Mouse (Mus musculus) lung, adult 2 months (tissue): ENCODE data around the gene Fancg. TPM values are rescaled to one million over a fixed set of nuclear protein-coding genes. Genes with fewer than 3 reads are reported as not detected.
"Not testable (repeated sequence)": the region's sequence is repeated elsewhere in the genome, so short reads cannot be mapped to it uniquely, and the experiment has no call there.

ENCODE experiments used
- DNase-seq: peaks from one replicate; pipeline ENCODE4 v3.0.0; 2022
- H3K4me1 ChIP-seq: fragments of 200-500 bp; 2 replicates; pipeline ENCODE4 v1.6.1; 2011; ENCODE audit warnings: low read length; ENCODE audit not compliant: control insufficient read depth, insufficient read depth
- H3K4me3 ChIP-seq: fragments of 200-500 bp; replicated peaks from 2 replicates; pipeline ENCODE3; 2011; ENCODE audit warnings: low read depth, mild to moderate bottlenecking, control low read depth, low read length; ENCODE audit errors: extremely low read depth
- CTCF ChIP-seq: fragments of 200-500 bp; IDR thresholded peaks from 2 replicates; pipeline ENCODE4 v1.5.1; 2011; ENCODE audit warnings: mild to moderate bottlenecking, low read length, control low read depth; ENCODE audit not compliant: insufficient read depth
- POLR2A ChIP-seq: fragments of 200-500 bp; IDR thresholded peaks from 2 replicates; pipeline ENCODE4 v1.6.1; 2011; ENCODE audit warnings: low read depth, mild to moderate bottlenecking, control low read depth, low read length, borderline replicate concordance; ENCODE audit errors: extremely low read depth
- WGBS: fragments of 180-500 bp; shearing (Covaris S2); methylation state at CpG from one replicate; pipeline ENCODE4 v1.1.7; 2018; 5-methylcytosine and 5-hydroxymethylcytosine counted together
- polyA plus RNA-seq: library from polyadenylated mRNA; depleted of rRNA; stranded (reverse); fragments of >200 nt; gene quantifications from 2 replicates; pipeline ENCODE4 v1.2.3, GENCODE M21; 2012

Fancg gene
- polyA plus RNA-seq, 1 experiment, result 12.8 TPM

DNA sequence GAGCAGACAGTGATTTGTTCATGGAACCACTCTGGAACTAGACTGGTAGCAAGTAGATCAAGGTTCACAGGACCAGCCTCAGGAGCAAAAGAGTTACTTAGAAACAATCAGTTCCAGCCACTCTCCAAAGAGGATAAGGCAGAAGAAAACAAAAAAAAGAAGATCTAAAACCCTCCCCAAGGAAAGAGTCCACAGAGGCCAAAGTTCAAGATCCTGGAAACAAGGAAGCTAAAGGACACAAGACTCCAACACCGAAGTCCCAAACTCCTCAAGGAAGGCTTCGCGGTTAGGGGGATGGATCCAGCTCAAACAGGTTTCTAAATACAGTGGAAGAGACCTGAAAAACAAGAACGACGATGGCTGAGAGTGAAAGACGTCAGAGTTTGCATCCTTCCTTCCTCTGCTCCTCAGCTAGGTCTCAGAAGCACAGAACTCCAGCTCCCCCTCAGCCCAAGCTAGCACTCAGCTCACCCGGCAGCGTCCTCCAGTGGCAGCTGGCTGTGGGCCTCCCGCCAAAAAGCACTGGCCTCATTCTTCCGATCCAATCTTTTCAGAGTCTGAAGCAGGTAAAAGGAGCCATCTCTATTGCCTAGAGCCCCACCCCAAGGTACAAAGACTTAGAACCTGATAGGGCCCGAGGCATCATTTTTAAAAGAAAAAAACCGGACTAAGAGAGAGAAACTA, 7.4 kb downstream of the Fancg start:
- WGBS, result 72% methylated on average over 12 of the region's 12 CpGs
- no peak for DNase-seq
- H3K4me1 ChIP-seq, result peaks cover 10% of the 10 kb centered on the region
- no peak overlapping the region for H3K4me3 ChIP-seq
- no peak for TF ChIP-seq POLR2A
- no peak for TF ChIP-seq CTCF

- H3K4me1 ChIP-seq, result peaks cover 15% of the 10 kb centered on the region
- H3K4me3 ChIP-seq, result no peak overlapping the region
- TF ChIP-seq CTCF (no peak), POLR2A (no peak)
- 88% methylated on average over 2 of the region's 2 CpGs for WGBS
- no peak for DNase-seq
Measured at GRCm38 (mm10) chr4:43001272-43001671, 9.0 kb downstream of the Fancg start.

DNA sequence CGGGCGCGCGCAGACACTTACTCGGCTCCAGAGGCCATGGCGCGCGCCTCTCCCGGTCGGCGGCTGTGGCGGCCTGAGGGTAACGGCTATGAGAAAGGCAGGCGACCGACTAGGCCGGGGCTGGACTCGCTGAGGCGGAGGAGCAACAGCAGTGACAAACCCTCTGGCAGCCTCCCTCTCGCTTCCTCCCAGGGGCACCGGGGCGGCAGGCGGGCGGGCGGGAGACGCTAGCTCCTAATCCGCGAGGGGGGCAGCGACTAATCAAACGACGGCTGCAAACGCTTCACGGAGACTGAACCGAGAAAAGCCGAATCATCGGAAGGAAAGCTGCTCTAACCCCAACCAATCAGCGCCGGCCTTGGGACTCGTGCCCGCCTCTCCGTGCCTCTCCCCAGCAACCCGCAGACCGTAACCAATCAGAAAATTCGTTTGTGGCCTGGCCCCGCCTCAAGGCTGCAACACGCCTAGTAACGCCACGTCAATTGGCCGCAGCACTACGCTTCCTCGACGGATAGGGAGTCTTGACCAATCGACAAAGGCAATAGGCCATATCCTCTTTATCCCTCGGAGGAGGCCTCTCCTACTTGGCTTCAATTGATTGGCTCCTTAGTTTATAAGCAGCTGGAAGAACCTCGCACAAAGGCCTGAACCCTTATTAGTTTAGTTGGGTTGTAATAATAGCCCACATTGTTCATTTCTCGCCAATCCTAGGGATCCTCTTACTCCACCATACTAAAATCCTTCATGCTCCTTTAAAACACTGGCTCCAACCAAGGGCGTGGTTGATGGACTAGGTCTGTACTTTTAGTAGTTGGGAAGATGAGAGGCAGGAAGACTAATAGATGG, 9.9 kb downstream of the Fancg start, which contains the start of gene Vcp:
Gene Vcp, minus strand, starts transcription at position 367 of the 846 bp plus-strand sequence.
- DNase-seq, result peak; percentile 98
- peaks cover 15% of the 10 kb centered on the region for H3K4me1 ChIP-seq
- peak within 1 kb of the TSS; percentile 100 for H3K4me3 ChIP-seq
- under 1% methylated on average over 54 of the region's 56 CpGs for WGBS

DNA sequence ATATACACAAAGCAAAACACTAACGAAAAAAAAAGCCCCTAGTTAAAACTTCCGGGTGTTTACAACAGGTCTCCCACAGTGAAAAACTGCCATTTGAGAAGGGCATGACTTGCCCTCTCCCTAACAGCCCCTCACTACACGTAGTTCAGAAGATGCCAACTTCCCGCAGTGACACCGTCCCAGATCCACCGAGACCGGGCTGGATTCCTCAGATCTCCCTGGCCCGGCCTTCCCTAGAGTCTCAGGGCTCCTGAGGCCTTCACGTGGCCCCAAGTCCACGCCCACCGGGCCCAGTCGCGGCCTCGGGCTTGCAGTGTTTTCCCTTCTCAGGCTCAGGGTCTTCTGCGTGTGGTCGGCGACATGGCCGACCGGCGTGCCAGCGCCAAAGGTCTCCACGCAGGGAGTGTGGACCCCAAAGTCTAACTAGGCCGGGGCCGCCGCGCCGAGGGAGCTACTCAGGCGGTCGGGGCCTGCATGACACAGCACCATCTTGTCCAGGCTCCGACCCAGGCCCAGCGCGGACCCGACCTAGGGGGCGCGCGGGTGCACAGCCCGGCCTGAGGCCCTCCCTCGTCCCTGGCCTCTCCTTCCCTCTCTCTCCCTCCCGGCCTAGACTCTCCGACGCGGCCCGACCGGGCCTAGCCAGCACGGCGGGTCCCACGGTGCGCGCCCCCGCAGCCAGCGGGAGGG, 10.7 kb downstream of the Fancg start:
- peak; percentile 52; the same call in 1 of the 2 replicates for TF ChIP-seq POLR2A
- no peak for TF ChIP-seq CTCF
- peak; percentile 74 for DNase-seq
- WGBS, result under 1% methylated on average over 51 of the region's 51 CpGs
- Histone ChIP-seq H3K4me1 (peaks cover 15% of the 10 kb centered on the region), H3K4me3 (peak overlapping the region; percentile 100)

DNA sequence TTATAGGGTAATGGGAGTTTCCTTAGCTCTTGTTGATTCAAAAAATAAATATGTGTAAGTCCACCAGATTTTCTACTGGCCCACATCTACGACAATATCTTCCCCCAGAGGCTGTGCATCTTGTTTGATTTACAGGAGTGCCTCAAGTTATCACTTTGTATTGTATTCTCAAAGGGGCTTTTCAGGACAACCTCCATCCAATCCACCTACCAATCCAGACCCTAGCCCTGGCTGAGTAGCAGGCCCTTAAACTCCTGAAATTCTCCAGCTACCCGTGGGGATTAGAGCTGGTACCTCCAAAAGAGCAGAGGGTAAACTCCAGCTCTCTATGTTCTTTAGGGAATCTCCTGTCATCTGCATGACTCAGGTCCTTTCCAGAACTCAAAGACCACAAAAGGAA, 12.3 kb downstream of the Fancg start:
- whole genome bisulfite sequencing, result 24% methylated on average over 2 of the region's 2 CpGs
- Histone ChIP-seq H3K4me1 (peaks cover 15% of the 10 kb centered on the region), H3K4me3 (no peak overlapping the region)
- DNase-seq, result no peak
- TF ChIP-seq POLR2A, result no peak
- no peak for TF ChIP-seq CTCF

- TF ChIP-seq POLR2A, result no peak
- TF ChIP-seq CTCF, result no peak
- H3K4me3 ChIP-seq, result no peak overlapping the region
- no peaks in the 10 kb centered on the region for H3K4me1 ChIP-seq
- WGBS, result 91% methylated on average over 1 of the region's 1 CpGs
- DNase-seq, result no peak
Measured at GRCm38 (mm10) chr4:42988296-42988695, 22.0 kb downstream of the Fancg start.

GRCm38 (mm10) chr4:42980467-42980866, 29.8 kb downstream of the Fancg start:
- 89% methylated on average over 8 of the region's 8 CpGs for WGBS
- not testable (repeated sequence) for H3K4me1 ChIP-seq, H3K4me3 ChIP-seq, DNase-seq

DNA sequence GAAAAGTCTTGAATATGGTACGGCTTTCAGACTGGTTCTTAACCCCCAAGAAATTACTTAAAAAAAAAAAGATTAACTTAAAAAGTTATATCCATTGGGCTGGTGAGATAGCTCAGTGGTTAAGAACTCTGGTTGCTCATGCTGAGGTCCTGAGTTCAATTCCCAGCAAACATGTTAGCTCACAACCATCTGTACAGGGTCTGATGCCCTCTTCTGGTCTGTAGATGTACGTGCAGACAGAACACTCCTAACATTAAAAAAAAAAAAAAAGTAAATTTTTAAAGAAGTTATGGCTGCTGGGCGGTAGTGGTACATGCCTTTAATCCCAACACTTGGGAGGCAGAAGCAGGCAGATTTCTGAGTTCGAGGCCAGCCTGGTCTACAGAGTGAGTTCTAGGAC, 32.2 kb downstream of the Fancg start:
- WGBS, result 90% methylated on average over 4 of the region's 4 CpGs
- no peak overlapping the region for H3K4me3 ChIP-seq
- no peak for DNase-seq
- H3K4me1 ChIP-seq, result no peaks in the 10 kb centered on the region
- TF ChIP-seq POLR2A, result no peak
- no peak for TF ChIP-seq CTCF

DNA sequence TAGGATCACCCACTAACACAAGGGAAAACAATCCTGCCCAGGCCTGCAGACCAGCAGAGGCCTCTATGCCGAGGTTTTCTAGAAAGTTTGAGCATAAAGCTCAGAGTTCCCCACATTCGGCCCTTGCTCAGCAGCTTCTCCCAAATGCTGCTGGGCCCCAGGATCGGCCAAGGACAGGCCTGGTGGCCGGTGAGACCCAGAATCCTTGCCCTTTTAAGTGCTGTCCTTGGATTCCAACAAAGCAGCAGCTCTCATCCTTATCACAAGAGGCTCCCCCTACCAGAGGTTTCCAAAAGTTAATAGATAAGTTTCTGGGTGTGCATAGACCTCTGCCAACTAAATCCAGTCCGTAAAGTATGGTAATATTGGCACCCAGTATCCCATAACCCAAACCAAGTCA, 36.4 kb downstream of the Fancg start:
- no peak for DNase-seq
- Histone ChIP-seq H3K4me1 (no peaks in the 10 kb centered on the region), H3K4me3 (no peak overlapping the region)
- TF ChIP-seq CTCF, result no peak
- no peak for TF ChIP-seq POLR2A
- 73% methylated on average over 5 of the region's 5 CpGs for WGBS

DNA sequence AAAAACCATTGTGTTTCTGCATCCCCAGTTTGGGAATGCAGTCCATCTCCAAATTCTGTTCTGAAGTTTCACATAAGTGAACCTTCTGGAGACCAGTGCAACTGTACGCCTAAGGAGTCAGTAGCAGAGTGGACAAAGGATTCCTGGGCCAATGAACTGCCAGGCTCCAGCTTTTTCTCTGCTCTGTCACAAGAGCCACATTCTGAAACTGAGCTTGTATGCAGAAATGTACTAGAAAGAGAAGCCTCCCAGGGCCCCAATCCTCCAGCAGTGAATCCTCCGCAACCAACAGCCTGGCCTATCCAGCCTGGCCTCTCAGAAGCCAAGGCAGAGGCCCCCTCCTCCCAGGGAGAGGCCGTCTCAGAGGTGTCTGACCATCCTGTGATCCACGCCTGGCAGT, 37.4 kb downstream of the Fancg start:
- Histone ChIP-seq H3K4me1 (no peaks in the 10 kb centered on the region), H3K4me3 (no peak overlapping the region)
- DNase-seq, result no peak
- no peak for TF ChIP-seq POLR2A
- 75% methylated on average over 4 of the region's 4 CpGs for WGBS
